Mouse (Mus musculus): ENCODE results near the gene Cited2. TPM values are rescaled to one million over a fixed set of nuclear protein-coding genes. Genes with fewer than 3 reads are reported as not detected.

Cited2 gene
- total RNA-seq, 2 experiments from 2014 or later: 29.7 to 32.9 TPM

GRCm38 (mm10) chr10:17722158-17722557, 860 bp upstream of the Cited2 start:
- intact Hi-C loops (cut with DNase I): loop anchor here (2.0 to 10.0 kb wide), 10 partner anchors 160 to 1377 kb away; no protein-coding TSS in a partner anchor
- peak; percentile 97 to 98 for DNase-seq

- intact Hi-C loops (cut with DNase I): loop anchor here (2.0 to 10.0 kb wide), 10 partner anchors 161 to 1379 kb away; no protein-coding TSS in a partner anchor
- no peak for DNase-seq
These were observed 413 bp downstream of the Cited2 start for GRCm38 (mm10) chr10:17723421-17723841.

- intact Hi-C loops (cut with DNase I): loop anchor here (2.0 to 10.0 kb wide), 10 partner anchors 162 to 1379 kb away; no protein-coding TSS in a partner anchor
- peak; percentile 81 to 84 for DNase-seq
These were observed 1.1 kb downstream of the Cited2 start for GRCm38 (mm10) chr10:17723871-17724741.

- intact Hi-C loops (cut with DNase I): loop anchor here (10.0 kb wide), 6 partner anchors 430 to 1380 kb away; no protein-coding TSS in a partner anchor
- peak; percentile 27 to 29 for DNase-seq
These were observed 2.1 kb downstream of the Cited2 start for GRCm38 (mm10) chr10:17725037-17725584.

DNA sequence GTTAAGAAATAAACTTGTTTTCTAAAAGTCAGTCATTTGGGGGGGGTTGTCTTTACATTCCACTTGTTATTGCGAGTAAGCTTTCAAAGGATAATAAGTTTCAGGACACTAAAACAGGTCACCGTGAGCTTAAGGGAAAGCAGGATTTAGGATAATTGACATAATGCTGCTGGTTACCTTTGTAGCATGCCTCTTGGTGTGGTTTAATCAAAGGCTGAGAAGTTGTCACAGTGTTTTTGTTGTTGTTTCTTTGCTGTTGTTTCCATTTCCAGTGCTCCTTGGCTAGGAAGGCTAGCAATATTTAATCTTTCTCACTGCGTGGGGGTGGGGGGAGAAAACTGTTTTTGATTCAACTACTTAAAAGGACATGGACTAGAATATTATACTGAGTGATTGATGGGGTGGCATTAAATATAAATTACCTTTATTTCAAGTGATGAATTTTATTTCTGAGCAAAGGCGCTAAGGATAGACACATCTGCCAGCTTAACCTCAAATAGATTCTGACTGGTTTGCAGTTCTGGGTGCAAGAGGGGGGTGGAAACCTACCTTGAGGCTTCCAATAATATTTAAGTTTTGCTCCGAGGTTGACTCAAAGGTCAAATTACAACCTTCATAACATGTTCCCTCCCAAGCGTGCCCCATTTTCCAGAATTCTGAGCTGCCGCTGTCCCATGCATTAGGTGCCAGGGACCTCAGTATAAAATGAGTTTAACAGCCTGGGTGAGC, 2.8 kb downstream of the Cited2 start:
- intact Hi-C loops (cut with DNase I): loop anchor here (2.0 to 10.0 kb wide), 7 partner anchors 431 to 1381 kb away; no protein-coding TSS in a partner anchor
- no peak for DNase-seq

GRCm38 (mm10) chr10:17726373-17726720, 3.3 kb downstream of the Cited2 start:
- peak; percentile 19 to 23 for DNase-seq
- intact Hi-C loops (cut with DNase I): loop anchor here (2.0 to 10.0 kb wide), 7 partner anchors 432 to 1382 kb away; no protein-coding TSS in a partner anchor

GRCm38 (mm10) chr10:17727161-17727925, 4.3 kb downstream of the Cited2 start:
- peak; percentile 55 to 62 for DNase-seq
- intact Hi-C loops (cut with DNase I): loop anchor here (2.0 to 10.0 kb wide), 7 partner anchors 433 to 1383 kb away; no protein-coding TSS in a partner anchor

DNA sequence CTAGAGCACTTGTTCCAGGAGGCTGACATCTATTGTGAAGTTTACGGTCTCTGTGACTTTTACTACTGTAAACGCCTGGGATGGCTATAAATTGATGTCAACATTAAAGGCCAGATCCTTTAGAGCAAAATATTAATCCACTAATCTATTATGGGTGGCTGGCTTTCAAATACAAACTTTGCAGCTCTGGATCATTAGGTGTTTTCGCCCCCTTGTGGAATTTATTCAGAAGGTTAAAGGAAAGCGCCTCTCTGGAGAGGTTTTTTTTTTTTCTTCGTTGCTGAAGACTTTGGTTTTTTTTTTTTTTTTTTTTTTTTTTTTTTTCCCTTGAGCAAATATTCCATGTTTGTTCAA, 4.9 kb downstream of the Cited2 start:
- no peak for DNase-seq

GRCm38 (mm10) chr10:17728711-17729110, 5.7 kb downstream of the Cited2 start:
- DNase-seq: no peak
- intact Hi-C loops (cut with DNase I): loop anchor here (10.0 kb wide), 6 partner anchors 434 to 1384 kb away; no protein-coding TSS in a partner anchor

More for the DNA sequence above, 4.9 kb downstream of the Cited2 start:
- intact Hi-C loops (cut with DNase I): loop anchor here (2.0 to 10.0 kb wide), 7 partner anchors 433 to 1383 kb away; no protein-coding TSS in a partner anchor

DNA sequence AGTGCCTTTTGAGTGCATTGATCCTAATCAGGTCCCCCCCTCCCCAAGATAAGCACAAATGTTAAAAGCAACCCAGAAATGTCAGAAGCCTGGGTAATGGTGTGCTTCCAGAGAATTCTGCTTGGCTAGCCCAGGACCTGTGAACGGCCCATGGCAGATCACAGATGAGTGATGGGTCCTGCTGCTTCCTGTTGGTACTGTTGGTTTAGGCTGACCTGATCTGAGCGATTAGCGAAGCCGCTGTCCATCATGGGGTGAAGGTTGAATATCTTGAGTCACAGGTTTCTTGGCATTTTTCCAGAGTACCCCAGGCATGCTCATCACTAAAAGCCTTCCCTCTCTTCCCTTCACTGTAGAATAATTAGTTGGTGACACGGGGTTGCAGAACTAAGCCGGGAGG, 6.5 kb downstream of the Cited2 start:
- intact Hi-C loops (cut with DNase I): loop anchor here (10.0 kb wide), 6 partner anchors 435 to 1385 kb away; no protein-coding TSS in a partner anchor
- DNase-seq: no peak

DNA sequence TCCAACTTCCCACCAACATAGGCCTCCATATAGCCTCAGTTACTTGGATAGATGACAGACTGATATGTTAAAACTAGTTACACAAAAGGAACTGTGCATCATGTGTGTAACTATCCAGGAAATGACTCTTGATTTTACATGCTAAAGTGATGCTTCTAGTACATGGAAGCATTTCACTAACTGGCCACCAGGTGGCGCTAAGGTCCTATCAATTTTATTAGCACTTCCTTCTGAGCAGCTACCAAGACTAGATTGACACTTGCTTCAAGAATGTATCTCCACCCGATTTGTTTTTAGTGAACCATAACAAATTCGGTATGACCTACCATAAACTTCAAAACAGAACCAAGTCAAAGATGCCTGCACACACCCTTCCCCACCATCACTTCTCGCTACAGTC, 10.0 kb downstream of the Cited2 start:
- DNase-seq: peak; percentile 82 to 86
- intact Hi-C loops (cut with DNase I): loop anchor here (1.0 to 10.0 kb wide), 7 partner anchors 64 to 652 kb away; partner anchors contain the start of genes Ect2l, Reps1 and Txlnb

DNA sequence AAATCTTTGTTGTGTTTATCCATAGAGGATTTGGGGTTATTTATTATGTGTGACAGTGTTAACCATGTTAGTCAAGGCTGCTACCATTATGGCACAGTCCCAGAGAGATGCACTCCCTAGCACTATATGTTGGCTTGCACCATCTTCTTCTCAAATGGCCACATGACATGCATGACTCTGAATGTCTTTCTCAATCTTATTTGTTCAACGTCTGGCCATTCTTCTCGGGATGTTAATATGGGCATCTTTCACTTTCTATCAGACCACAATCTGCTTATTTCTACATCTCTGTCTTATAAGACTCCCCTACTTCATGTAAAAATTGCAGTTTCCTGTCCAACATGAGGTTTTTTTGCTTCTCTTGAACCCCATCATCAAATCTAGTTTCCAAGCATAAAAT, 19.6 kb downstream of the Cited2 start:
- no peak for DNase-seq
- intact Hi-C loops (cut with DNase I): no loop called here

DNA sequence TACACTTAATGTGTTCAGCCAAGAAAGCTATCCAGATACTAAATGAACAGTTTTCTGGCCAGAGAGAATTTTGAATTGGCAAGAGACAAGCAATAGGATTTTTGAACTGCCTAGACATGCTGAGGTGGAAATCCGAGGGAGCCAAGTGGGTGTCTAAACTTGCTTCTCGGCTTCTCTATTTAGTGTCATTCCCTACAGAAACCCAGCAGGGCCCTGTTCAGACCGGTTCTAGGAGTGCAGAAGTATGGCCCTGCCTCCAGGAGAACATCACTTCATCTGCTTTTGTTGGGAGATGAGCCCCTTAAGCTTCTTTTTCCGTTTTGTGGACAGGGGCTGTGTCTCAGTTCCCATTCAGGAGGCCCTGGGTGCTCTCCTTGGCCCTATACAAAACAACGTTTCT, 29.5 kb downstream of the Cited2 start:
- DNase-seq: no peak
- intact Hi-C loops (cut with DNase I): no loop called here

DNA sequence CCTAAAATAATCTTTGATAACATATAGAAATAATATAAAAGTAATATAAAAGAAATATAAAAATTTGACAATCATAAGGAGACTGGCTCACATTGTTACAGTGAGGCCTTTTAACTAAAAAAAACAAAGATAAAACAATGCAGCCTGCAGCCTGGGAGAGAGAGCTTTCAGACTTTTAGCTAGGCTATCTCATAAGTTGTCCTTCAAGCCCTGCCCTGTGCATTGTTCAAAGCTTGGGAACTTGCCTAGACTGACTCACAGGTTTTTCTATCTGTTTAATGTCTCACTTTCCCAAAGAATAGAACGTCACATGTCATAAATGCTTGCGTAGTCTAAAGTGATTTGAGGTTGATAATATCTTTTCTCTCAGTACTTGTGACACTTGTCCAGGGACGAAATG, 36.8 kb downstream of the Cited2 start:
- DNase-seq: no peak
- intact Hi-C loops (cut with DNase I): no loop called here

- intact Hi-C loops (cut with DNase I): no loop called here
These were observed 38.0 kb downstream of the Cited2 start for GRCm38 (mm10) chr10:17760750-17761613.

GRCm38 (mm10) chr10:17761652-17762051, 38.6 kb downstream of the Cited2 start:
- intact Hi-C loops (cut with DNase I): no loop called here
- no peak for DNase-seq

More at GRCm38 (mm10) chr10:17760750-17761613, 38.0 kb downstream of the Cited2 start:
- DNase-seq: no peak

DNA sequence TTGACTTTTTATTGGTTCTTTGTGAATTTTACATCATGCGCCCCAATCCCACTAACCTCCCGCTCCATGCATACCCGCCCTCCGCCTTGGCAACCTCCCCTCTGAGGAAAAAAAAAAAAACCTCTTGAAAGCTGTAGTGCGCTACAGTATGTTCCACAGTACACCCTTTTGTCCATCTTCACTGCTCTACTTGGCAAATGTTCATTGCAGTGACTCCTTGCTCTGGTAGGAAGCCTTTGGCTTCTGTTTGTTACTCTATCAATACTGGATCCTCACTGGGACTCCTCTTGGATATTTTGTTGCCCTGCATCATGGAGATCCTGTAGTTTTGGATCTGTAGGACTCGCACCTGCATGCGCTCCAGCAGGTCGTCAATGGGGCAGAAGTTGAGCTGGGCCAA, 39.9 kb downstream of the Cited2 start:
- no peak for DNase-seq
- intact Hi-C loops (cut with DNase I): no loop called here

DNA sequence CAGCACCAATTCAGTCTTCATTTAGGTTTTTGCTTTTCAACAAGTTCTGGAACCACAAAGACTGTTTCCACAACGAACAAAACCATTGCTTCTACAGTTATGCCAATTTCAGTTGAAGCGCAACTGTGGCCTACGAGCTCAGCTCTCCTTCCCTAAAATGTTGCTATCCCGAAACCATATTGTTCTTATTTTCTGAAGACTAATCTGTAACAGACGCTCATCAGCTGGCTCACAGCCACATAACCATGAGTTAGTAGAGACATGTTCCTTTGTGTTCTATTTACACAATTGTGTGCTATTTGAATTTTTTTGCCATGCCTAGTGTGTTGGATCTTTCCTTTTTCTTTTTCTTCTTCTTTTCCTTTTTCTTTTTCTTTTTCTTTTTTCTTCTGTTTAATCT, 46.8 kb downstream of the Cited2 start:
- no peak for DNase-seq
- intact Hi-C loops (cut with DNase I): no loop called here

DNA sequence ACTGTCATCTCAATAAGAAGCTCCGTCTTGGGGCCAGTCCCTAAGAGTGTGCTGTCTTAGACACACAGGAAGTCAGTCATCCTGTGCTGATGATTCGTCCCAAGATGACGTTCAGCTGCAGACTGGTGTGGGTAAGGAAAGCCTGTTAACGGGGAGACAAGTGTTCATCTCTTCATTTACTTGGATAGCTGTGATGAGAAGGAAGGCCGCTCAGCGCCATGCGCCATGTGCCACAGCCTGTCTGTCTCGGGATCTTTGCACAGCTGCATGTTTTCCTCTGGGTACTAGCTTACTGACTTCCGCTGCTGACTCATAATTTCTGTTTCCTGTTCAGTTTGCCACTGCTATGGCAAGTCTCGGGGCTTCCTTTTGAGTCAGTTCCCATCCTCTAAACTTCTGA, 49.3 kb downstream of the Cited2 start:
- DNase-seq: peak; percentile 29 to 42
- intact Hi-C loops (cut with DNase I): no loop called here
